Comparison of ENCODE assay signal across 8 mouse cellular contexts in genomic region chr11:60292718-60293117, GRCm38 (mm10). TPM values are rescaled to one million over a fixed set of nuclear protein-coding genes. Genes with fewer than 3 reads are reported as not detected.
A peak's percentile ranks its signal among the peaks of the same experiment; 100 is the strongest.
DNase-seq lines count a peak whose midpoint lies in the region; ATAC-seq and TF ChIP-seq lines count a peak whose summit lies in the region.

No protein-coding gene starts in this region.

- H3K9ac ChIP-seq in intestine, embryonic 15.5 days: no peak overlapping the region
- H3K9ac ChIP-seq in limb, embryonic 14.5 days (ENCODE audit: low read depth, low read length, severe bottlenecking): no peak overlapping the region
- no peak overlapping the region for H3K9ac ChIP-seq in neural tube, embryonic 13.5 days

- ATAC-seq in intestine, embryonic 15.5 days: peak; percentile 50; the same call in 1 of the 2 replicates
- peak; percentile 80 for ATAC-seq in limb, embryonic 14.5 days (ENCODE audit: low FRiP score, low read depth)
- no peak for ATAC-seq in neural tube, embryonic 13.5 days (ENCODE audit: low read depth)

- TF ChIP-seq POLR2A in spleen, adult 2 months (IDR thresholded peaks at IDR 0.05; ENCODE audit: low read depth, low read length): no peak
- no peak for TF ChIP-seq POLR2A in limb, embryonic 14.5 days (IDR thresholded peaks at IDR 0.05; ENCODE audit: borderline replicate concordance, extremely low read depth, insufficient read depth, insufficient read length)

- H3K27ac ChIP-seq in spleen, adult 2 months (ENCODE audit: insufficient read depth, low read length): no peak overlapping the region
- H3K27ac ChIP-seq in intestine, embryonic 15.5 days: no peak overlapping the region
- 0 out of 2 replicates have a peak overlapping the region, but pooled peaks have one; percentile 38 for H3K27ac ChIP-seq in limb, embryonic 14.5 days (replicated peaks; ENCODE audit: low read depth, low read length)
- peak overlapping the region; percentile 74 for H3K27ac ChIP-seq in neural tube, embryonic 13.5 days (replicated peaks)

- 41% methylated on average over 2 of the region's 2 CpGs for WGBS in spleen, adult 2 months
- 39% methylated on average over 2 of the region's 2 CpGs for WGBS in intestine, embryonic 15.5 days
- 21% methylated on average over 2 of the region's 2 CpGs for WGBS in limb, embryonic 14.5 days
- 32% methylated on average over 2 of the region's 2 CpGs for WGBS in neural tube, embryonic 13.5 days

- H3K4me3 ChIP-seq in spleen, adult 2 months (ENCODE audit: extremely low read depth, insufficient read depth, insufficient read length): no peak overlapping the region
- H3K4me3 ChIP-seq in intestine, embryonic 15.5 days (replicated peaks): no peak overlapping the region
- H3K4me3 ChIP-seq in limb, embryonic 14.5 days (replicated peaks; ENCODE audit: low read length): no peak overlapping the region
- H3K4me3 ChIP-seq in neural tube, embryonic 13.5 days: no peak overlapping the region

- DNase-seq in spleen, adult 2 months (ENCODE audit: low read depth in 1 of 2, low spot score in 2 of 2): no peak
- DNase-seq in spleen, adult 18-20 months: no peak
- DNase-seq in cerebellum, postnatal 14 days: peak; percentile 80 to 83
- DNase-seq in gastrocnemius, postnatal 10 days: peak; percentile 39
- peak; percentile 78 for DNase-seq in limb, embryonic 14.5 days (ENCODE audit: low spot score)
- no peak for DNase-seq in ovary, adult 18-20 months (ENCODE audit: low spot score)

- H3K36me3 ChIP-seq in spleen, adult 2 months (ENCODE audit: control insufficient read depth, insufficient read depth, low read length): no peaks in the 10 kb centered on the region
- H3K36me3 ChIP-seq in intestine, embryonic 15.5 days: no peaks in the 10 kb centered on the region
- H3K36me3 ChIP-seq in limb, embryonic 14.5 days (ENCODE audit: control insufficient read depth, insufficient read depth, low read length): no peaks in the 10 kb centered on the region
- no peaks in the 10 kb centered on the region for H3K36me3 ChIP-seq in neural tube, embryonic 13.5 days

- no peak overlapping the region for H3K4me2 ChIP-seq in intestine, embryonic 15.5 days (replicated peaks)
- no peak overlapping the region for H3K4me2 ChIP-seq in limb, embryonic 14.5 days (replicated peaks; ENCODE audit: low read depth, low read length, severe bottlenecking)
- H3K4me2 ChIP-seq in neural tube, embryonic 13.5 days: no peak overlapping the region

- H3K27me3 ChIP-seq in spleen, adult 2 months (ENCODE audit: control insufficient read depth, insufficient read depth, low read length): no peaks in the 10 kb centered on the region
- H3K27me3 ChIP-seq in intestine, embryonic 15.5 days (replicated peaks): no peaks in the 10 kb centered on the region
- no peaks in the 10 kb centered on the region for H3K27me3 ChIP-seq in limb, embryonic 14.5 days (ENCODE audit: control insufficient read depth, insufficient read depth, low read length)
- no peaks in the 10 kb centered on the region for H3K27me3 ChIP-seq in neural tube, embryonic 13.5 days

- peak; percentile 19; the same call in 1 of the 2 replicates for TF ChIP-seq CTCF in spleen, adult 2 months (IDR thresholded peaks at IDR 0.05; ENCODE audit: extremely low read depth, insufficient read depth, insufficient read length, insufficient replicate concordance)

- H3K4me1 ChIP-seq in spleen, adult 2 months (ENCODE audit: control insufficient read depth, insufficient read depth, insufficient read length): no peaks in the 10 kb centered on the region
- H3K4me1 ChIP-seq in intestine, embryonic 15.5 days (replicated peaks): peaks cover 29% of the 10 kb centered on the region
- H3K4me1 ChIP-seq in limb, embryonic 14.5 days (ENCODE audit: control insufficient read depth, insufficient read depth, low read length): peaks cover 41% of the 10 kb centered on the region
- H3K4me1 ChIP-seq in neural tube, embryonic 13.5 days (replicated peaks): peaks cover 78% of the 10 kb centered on the region

- no peaks in the 10 kb centered on the region for H3K9me3 ChIP-seq in intestine, embryonic 15.5 days
- no peaks in the 10 kb centered on the region for H3K9me3 ChIP-seq in limb, embryonic 14.5 days (ENCODE audit: control insufficient read depth, low read length)
- no peaks in the 10 kb centered on the region for H3K9me3 ChIP-seq in neural tube, embryonic 13.5 days

RNA-seq across cellular contexts. Expression of gene Tom1l2, which starts 60.0 kb away (rescaled TPM):
- 28.1 and 36.8 TPM in 2 replicates for polyA plus RNA-seq in spleen, adult 2 months (2012; rRNA removed)
- 10 to 100 TPM; 38.6 to 45.1 TPM for total RNA-seq in gastrocnemius, postnatal 10 days (2021)
- 22.3 and 27.1 TPM in 2 replicates for polyA plus RNA-seq in intestine, embryonic 15.5 days (2015; fragmentation: Nextera tagmentation; extraction: Ambion mirVana)
- 36.0 and 49.8 TPM in 2 replicates for polyA plus RNA-seq in limb, embryonic 14.5 days (2012; rRNA removed)
- polyA plus RNA-seq in limb, embryonic 14.5 days (2014; fragmentation: Nextera tagmentation; extraction: Ambion mirVana): 21.5 and 22.4 TPM in 2 replicates
- 52.8 and 61.4 TPM in 2 replicates for polyA plus RNA-seq in neural tube, embryonic 13.5 days (2015; fragmentation: Nextera tagmentation; extraction: Ambion mirVana)

Comparison
In these comparisons a context has a peak if more than half of its experiments do, and no peak if none do; other contexts are left out.
1. DNase-seq: peak in cerebellum, postnatal 14 days (2 of 2), gastrocnemius, postnatal 10 days (single experiment) and limb, embryonic 14.5 days (single experiment); none in spleen, adult 2 months (0 of 2), spleen, adult 18-20 months (0 of 2) and ovary, adult 18-20 months (single experiment).
2. H3K27ac ChIP-seq: peak in limb, embryonic 14.5 days (single experiment) and neural tube, embryonic 13.5 days (single experiment); none in spleen, adult 2 months (single experiment) and intestine, embryonic 15.5 days (single experiment).